Mouse (Mus musculus) liver, postnatal 0 days (tissue): ENCODE results near the gene Dock4.

Experiments used
- CTCF ChIP-seq: sonication (generic); IDR thresholded peaks from 2 replicates; pipeline ENCODE4 v1.5.1; 2016; ENCODE audit warnings: antibody characterized with exemption, low read depth
- EP300 ChIP-seq: IDR thresholded peaks from 2 replicates; pipeline ENCODE4 v1.6.1; 2016; ENCODE audit warnings: antibody characterized with exemption, low read depth, mild to moderate bottlenecking

DNA sequence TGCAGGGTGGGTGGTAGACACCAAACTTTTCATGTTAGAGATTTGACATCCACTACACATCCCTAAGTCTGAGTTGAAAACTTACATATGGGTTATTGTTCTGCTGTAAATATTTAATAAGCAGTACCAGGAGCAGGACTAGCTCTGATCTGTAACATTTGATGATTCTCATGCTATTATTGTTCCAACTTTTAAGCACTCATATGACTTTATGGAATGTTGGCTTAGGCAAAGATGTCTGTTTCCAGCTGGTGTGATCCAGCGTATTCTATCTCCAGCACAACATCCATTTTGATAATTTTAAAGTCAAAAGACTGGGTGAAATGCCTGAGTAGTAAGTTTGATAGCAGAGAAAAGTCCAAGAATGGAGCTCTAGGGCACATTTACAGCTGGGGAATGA lies 261.4 kb downstream of the Dock4 start:
- TF ChIP-seq CTCF (no peak), EP300 (no peak)
